Mouse (Mus musculus): ENCODE measurements around the gene Bbs4.
"Not testable (repeated sequence)": the region's sequence is repeated elsewhere in the genome, so short reads cannot be mapped to it uniquely, and the experiment has no call there.

Gene Bbs4

GRCm38 (mm10) chr9:59353253-59353639 lies at the start of gene Bbs4:
Gene Bbs4, minus strand, starts transcription at chr9:59353508.
- DNase-seq, result peak; percentile 90

GRCm38 (mm10) chr9:59389086-59389485 lies 35.8 kb upstream of the Bbs4 start:
- no peak for DNase-seq

GRCm38 (mm10) chr9:59388311-59388710 lies 35.0 kb upstream of the Bbs4 start:
- DNase-seq, result peak; percentile 28

- no peak for DNase-seq
Observed at GRCm38 (mm10) chr9:59387461-59387860, 34.2 kb upstream of the Bbs4 start.

GRCm38 (mm10) chr9:59375626-59376025 lies 22.3 kb upstream of the Bbs4 start:
- DNase-seq, result no peak

- no peak for DNase-seq
Observed at GRCm38 (mm10) chr9:59369646-59370045, 16.3 kb upstream of the Bbs4 start.

GRCm38 (mm10) chr9:59369220-59369619 lies 15.9 kb upstream of the Bbs4 start:
- no peak for DNase-seq

GRCm38 (mm10) chr9:59360487-59360886 lies 7.2 kb upstream of the Bbs4 start:
- DNase-seq, result not testable (repeated sequence)

GRCm38 (mm10) chr9:59358041-59358440 lies 4.7 kb upstream of the Bbs4 start:
- not testable (repeated sequence) for DNase-seq

GRCm38 (mm10) chr9:59352586-59353252 lies 589 bp downstream of the Bbs4 start:
- DNase-seq, result no peak

GRCm38 (mm10) chr9:59346176-59346575 lies 7.1 kb downstream of the Bbs4 start:
- DNase-seq, result no peak

GRCm38 (mm10) chr9:59340002-59340401 lies 13.3 kb downstream of the Bbs4 start:
- DNase-seq, result no peak

GRCm38 (mm10) chr9:59339107-59339506 lies 14.2 kb downstream of the Bbs4 start:
- no peak for DNase-seq

GRCm38 (mm10) chr9:59338411-59338810 lies 14.9 kb downstream of the Bbs4 start:
- no peak for DNase-seq

- DNase-seq, result no peak
Observed at GRCm38 (mm10) chr9:59337889-59338288, 15.4 kb downstream of the Bbs4 start.

- DNase-seq, result no peak
Observed at GRCm38 (mm10) chr9:59336539-59336938, 16.8 kb downstream of the Bbs4 start.

- no peak for DNase-seq
Observed at GRCm38 (mm10) chr9:59330055-59330454, 23.3 kb downstream of the Bbs4 start.

- DNase-seq, result no peak
Observed at GRCm38 (mm10) chr9:59324351-59324750, 29.0 kb downstream of the Bbs4 start.

GRCm38 (mm10) chr9:59316206-59316605 lies 37.1 kb downstream of the Bbs4 start:
- no peak for DNase-seq

GRCm38 (mm10) chr9:59311284-59311670 lies 42.0 kb downstream of the Bbs4 start:
- no peak for DNase-seq

GRCm38 (mm10) chr9:59310582-59311283 lies 42.6 kb downstream of the Bbs4 start:
- DNase-seq, result no peak

- no peak for DNase-seq
Observed at GRCm38 (mm10) chr9:59307890-59308289, 45.4 kb downstream of the Bbs4 start.

- no peak for DNase-seq
Observed at GRCm38 (mm10) chr9:59296419-59296818, 56.9 kb downstream of the Bbs4 start.

GRCm38 (mm10) chr9:59292493-59292875 lies 60.8 kb downstream of the Bbs4 start:
- no peak for DNase-seq

Measured in layer of hippocampus, adult 9-11 months (tissue).